Mouse (Mus musculus) heart, adult 18-20 months (tissue): ENCODE measurements around the gene Serpina10. TPM values are rescaled to one million over a fixed set of nuclear protein-coding genes. Genes with fewer than 3 reads are reported as not detected.
"Not testable (repeated sequence)": the region's sequence is repeated elsewhere in the genome, so short reads cannot be mapped to it uniquely, and the experiment has no call there.

Source experiments
- DNase-seq, 2 experiments: peaks; one replicate each; pipeline ENCODE4 v3.0.0; 2021 to 2022; ENCODE audit warnings: mixed read lengths in 1 of 2
- long read RNA-seq, 2 experiments: library from polyadenylated mRNA; stranded (forward); transcript quantifications; one replicate each; pipeline ENCODE4 v2.0.0; 2021
- total RNA-seq, 2 experiments: library from RNA; stranded (reverse); gene quantifications; 2 replicates each; pipeline ENCODE4 v1.2.3; 2021

Serpina10 gene
- under 1 TPM in 1 of 2 experiments, not detected in 1; 0.26 TPM for total RNA-seq
- long read RNA-seq, experiment 1, result 0 reads
- long read RNA-seq, experiment 2, partial matches to known transcripts, result 0 of 1 reads
- long read RNA-seq, experiment 2, other reads (novel, unspliced or antisense), result 0 of 1 reads

GRCm38 (mm10) chr12:103631203-103631612 lies at the start of gene Serpina10:
Gene Serpina10, minus strand, starts transcription at chr12:103631444.
- DNase-seq, result no peak

GRCm38 (mm10) chr12:103679853-103680252 lies 48.6 kb upstream of the Serpina10 start:
- not testable (repeated sequence) for DNase-seq

- DNase-seq, result no peak
Measured at GRCm38 (mm10) chr12:103676039-103676438, 44.8 kb upstream of the Serpina10 start, which contains the start of gene Serpina16. Gene Serpina16, minus strand, starts transcription at chr12:103676139.

DNA sequence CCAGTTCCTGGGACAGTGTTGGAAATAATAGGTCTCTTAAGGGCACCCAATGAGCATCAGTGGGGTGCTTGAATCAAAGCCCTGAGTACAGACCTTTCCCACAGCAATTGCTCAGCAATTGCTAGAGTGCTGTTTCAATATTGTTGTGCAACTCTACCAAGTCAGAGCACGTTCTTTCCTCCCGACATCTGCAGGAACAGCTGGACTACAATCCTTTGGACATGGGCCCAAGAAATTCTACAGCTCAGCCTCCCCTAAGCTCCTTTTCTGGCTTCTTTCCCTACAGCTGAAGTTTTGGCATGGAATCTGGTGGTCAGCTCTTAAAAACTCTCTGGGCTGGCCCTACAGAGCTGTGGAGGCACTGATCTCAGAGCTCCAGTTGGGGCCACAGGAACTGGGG lies 41.9 kb upstream of the Serpina10 start:
- DNase-seq, result peak; percentile 70 to 81

DNA sequence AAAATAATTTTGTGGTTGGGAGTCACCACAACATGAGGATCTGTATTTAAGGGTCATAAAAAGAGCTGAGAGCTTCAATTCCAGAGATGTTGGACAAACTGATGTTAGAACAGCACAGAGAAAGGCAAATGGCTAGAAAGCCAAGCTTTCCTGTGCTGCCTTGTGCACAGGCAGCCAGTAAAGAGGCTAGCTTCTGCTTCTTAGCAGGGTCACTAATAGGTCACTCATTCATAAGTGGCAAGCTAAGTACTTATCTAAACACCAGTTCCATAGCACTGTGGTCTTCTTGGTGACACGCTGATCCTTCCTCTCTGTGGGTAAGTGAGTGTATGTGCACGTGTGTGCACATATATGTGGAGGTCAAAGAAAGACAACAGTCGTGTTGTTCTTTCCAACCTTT lies 40.2 kb upstream of the Serpina10 start:
- no peak for DNase-seq

- no peak for DNase-seq
Measured at GRCm38 (mm10) chr12:103670964-103671363, 39.7 kb upstream of the Serpina10 start.

DNA sequence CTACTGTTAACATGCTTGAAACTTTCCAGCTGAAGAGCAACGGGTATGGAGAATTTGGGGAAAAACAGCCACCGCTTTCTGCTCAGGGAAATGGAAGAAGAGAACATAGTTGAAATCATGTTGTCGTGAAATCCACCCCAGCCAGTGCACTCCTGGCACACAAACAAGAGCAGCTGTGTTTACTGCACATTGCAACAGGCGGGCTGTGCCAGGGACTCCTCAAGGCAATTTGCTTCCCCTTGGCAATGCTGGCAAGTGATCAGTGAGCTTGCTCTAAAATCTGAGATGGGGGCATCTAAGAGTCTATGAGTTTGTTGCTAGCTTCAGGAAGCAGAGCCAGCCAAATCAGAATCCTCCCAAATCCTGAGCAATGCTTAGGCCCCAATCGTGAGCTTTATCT lies 39.1 kb upstream of the Serpina10 start:
- peak; percentile 9 to 25 for DNase-seq

DNA sequence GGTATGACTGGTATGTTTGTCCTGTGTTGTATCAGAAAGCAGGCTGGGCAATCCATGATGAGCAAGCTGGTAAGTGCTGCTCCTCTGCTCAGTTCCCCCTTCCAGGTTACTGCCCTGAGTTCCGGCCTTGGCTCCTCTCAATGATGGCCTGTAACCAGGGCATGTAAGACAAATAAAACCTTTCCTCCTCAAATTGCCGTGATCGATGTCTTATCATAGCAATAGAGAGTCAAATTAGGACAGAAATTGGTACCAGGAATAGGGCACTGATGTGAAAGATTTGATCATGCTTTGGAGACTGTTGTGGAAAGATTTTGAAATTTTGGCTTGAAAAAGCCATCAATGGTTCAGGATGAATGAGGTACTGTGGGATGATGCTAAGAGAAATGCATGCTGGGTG lies 34.0 kb upstream of the Serpina10 start:
- DNase-seq, result no peak

- not testable (repeated sequence) for DNase-seq
Measured at GRCm38 (mm10) chr12:103662053-103662452, 30.8 kb upstream of the Serpina10 start.

DNA sequence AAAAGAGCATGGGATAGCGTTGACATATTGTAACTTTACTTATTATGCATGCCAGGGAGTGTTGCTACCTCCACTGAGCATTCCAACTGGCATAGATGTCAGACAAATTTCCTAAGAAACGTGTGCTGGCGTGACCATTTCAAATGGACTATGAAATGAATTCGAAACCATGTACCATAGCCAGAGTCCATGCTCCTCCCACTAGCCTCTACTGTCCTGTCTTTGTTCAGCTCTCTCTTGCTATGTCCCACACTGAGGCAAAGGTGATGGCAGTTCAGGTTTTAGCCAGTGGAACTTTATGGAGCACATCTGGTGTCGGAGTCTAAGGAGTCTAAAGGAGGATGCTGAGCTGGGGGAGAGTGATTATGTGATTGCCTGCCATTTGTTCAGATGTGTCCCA lies 28.8 kb upstream of the Serpina10 start:
- no peak for DNase-seq

DNA sequence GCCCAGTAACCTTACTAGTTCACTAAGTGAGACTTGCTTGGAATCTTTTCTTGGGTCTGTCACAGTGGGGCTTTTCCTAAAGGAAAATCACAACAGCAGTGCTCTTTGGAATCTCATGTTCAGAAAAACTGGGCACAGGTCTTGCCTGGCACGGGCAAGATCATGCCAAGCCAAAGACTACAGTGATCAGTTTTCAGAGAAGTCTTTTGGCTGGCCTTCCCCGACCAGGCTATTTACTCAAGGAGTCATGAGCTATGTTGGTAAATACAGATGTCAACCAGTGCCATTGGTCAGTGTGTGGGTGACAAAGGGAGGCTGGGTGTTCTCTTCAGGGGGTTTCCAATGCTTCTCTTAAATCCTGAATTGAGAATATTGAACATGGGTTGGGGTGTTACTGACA lies 27.9 kb upstream of the Serpina10 start:
- DNase-seq, result no peak

- no peak for DNase-seq
Measured at GRCm38 (mm10) chr12:103657991-103658390, 26.7 kb upstream of the Serpina10 start.

DNA sequence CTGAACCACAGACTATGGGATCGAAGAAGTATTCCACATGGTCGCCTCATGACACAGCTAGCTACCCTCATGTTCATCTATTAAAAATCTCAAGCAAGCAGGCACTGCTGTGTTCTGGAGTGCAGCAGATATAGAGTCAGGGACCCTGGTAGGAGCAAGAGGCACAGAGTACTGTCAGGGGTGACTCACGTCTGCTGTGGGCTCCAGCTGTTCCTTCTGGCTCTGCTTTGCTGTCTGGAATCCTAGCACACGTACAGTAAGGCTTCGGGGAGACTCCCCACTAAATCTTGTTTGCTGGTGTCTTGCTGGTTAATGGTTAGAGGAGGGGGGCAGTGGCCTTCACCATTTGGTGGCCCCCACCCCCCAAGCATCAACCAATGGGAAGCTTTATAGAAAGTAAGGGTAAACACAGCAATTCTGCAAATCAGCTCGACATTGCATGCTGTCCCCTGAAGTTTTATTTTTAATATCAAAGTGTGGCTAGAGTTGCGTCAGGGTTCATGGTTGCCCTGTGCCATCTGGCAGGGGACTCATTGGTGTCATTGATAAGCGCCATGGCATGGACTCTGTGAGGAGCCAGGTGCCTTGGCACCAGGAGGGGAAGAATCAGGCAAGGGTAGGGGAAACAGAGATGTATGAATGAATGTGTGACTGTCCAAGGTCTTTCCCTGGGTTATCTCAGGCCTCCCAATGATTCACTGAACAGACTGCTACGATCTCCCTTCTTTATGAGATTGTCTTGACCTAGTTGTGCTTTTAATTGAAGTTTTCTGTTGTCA lies 25.8 kb upstream of the Serpina10 start, which contains the start of gene Serpina6:
Gene Serpina6, minus strand, starts transcription at position 365 of the 779 bp plus-strand sequence.
- peak; percentile 9 to 13 for DNase-seq

DNA sequence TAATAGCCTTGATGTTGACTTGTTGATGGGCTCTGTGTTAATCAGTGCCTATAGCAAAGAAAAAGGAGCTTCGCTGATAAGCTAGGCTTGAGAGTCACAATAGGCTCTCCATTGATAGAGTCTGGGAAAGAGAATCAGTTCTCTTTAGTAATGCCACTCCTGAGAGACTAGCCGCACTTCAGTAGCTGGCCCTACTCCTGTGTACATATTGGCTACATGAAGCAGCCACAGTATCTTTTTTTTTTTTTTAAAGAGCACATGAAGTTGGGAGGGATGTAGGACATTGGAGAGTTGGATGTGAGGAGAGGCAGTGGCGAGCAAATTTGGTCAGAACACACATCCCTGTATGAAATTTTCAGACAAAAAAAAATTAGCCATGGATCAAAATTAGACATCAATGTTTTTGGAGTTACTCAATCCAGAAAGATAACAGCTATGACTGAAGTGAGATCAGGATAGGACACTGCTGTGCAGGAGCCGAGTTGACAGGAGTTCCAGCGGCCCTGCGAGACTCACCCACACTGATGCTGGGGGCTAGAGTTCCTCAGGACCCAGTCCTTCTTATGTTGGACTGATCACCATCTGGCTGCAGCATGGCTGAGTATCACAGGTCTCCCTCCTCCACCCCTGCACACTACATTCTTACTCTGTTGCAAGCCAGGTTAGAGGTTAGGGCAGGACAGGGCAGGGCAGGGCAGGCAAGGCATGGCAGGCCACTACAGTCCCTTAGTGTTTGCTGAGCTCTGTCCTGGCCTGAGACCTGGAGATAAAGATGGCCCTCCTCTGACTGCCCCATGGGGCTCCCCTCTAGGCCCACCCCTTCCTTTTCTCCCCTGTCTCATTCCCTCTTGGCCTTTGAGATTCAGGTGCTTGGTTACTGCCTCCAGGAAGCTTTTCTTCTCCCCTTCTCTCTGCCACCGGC lies 24.1 kb upstream of the Serpina10 start:
- DNase-seq, result no peak

GRCm38 (mm10) chr12:103653836-103654235 lies 22.6 kb upstream of the Serpina10 start:
- no peak for DNase-seq

- DNase-seq, result no peak
Measured at GRCm38 (mm10) chr12:103646314-103646713, 15.1 kb upstream of the Serpina10 start.

DNA sequence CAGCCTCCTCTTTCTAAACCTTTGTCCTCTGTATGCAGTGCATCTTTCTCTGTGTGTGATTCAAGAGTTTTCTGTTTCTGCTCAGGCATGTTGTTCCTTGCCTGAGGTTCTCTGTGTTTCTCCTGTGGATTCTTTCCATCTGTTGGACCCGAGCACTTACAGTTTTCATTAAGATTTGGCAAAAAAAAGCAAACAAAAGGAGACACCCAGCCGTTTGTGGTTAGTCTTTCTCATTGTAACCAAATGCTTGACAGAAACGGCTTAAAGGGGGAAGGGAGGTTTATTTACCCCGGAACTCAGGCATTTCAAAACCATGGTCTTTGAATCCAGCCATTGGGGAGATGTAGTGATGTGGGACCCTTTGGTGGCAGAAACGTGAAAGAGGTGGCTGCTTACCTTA lies 13.4 kb upstream of the Serpina10 start:
- no peak for DNase-seq

DNA sequence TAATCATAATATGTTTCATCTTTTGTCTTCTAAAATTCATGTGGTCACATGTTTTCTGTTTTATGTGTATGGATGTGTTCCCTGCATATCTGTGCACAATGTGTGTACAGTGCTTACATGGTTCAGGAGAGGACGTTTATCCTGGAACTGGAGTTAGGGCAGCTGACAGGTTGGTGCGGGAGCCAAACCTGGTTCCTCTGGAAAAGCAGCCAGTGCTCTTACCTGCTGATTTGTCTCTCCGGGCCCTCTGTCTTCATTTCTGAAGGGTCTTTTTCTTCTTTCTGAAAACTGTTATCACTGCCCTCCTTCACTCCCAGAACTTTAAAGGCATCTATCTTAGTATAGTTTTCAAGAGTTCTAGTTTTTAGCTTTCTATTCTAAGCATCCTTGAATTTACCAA lies 12.6 kb upstream of the Serpina10 start:
- DNase-seq, result no peak

GRCm38 (mm10) chr12:103643336-103643735 lies 12.1 kb upstream of the Serpina10 start:
- peak; percentile 35 to 89 for DNase-seq

DNA sequence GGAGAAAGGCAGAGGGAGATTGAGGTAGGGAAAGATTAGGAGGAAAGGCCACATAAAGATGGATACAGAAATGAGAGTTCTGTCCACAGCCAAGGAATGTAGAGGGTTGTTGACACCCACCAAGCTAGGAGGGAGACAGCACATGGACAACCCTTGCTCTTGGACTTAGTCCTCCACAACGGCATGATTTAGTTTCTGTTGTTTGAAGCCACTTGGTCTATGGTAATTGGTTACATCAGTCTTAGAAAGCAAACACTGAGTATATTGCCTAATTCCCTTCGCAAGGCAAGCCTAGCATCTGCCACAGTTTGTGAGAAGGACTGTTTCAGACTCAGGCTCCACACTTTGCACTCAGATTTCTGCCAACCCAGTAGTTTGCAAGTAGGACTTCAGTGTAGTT lies 4.6 kb upstream of the Serpina10 start:
- DNase-seq, result no peak

DNA sequence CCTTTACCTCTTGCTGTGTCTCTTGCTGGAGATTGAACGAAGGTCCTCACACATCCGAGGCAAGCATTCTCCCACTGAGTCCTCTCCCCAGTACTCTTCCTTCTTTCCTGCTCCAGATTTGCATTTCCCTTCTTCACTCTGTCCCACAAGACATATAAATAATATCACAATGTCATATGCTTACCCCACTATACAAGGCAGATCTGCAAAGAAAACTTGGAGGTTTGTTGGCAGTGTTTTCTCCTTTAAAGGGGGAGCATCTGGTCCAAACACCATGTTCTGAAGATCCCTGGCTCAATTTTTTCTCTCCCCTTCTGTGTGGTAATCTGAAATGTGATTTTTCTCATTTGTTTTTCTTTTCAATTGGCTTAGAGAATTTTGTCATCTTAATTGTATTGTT lies 3.2 kb upstream of the Serpina10 start:
- DNase-seq, result no peak

DNA sequence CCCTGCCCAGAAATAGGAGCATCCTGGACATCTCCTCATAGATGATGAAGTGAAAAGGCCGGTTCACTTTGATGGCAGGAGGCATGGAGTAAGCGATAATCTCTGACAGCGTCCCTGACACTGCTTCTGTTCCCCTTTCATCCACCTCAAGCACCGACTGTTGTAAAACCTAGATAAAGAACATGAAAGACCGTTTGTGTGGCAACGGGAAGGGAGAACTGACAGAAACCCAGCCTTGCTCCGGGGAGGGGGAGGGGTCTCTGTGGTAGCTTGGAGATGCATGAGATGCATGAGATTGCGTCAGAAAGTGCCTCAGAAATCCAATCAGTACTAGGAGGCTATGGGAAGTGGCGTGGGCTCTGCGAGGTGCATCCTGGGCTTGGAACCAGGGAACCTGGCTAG lies 14.4 kb downstream of the Serpina10 start:
- no peak for DNase-seq

- no peak for DNase-seq
Measured at GRCm38 (mm10) chr12:103615734-103616133, 15.5 kb downstream of the Serpina10 start.
